Mouse (Mus musculus): ENCODE measurements around the gene Stag1. TPM values are rescaled to one million over a fixed set of nuclear protein-coding genes. Genes with fewer than 3 reads are reported as not detected.
A peak's percentile ranks its signal among the peaks of the same experiment; 100 is the strongest.

Stag1 gene
- polyA plus RNA-seq, 1 experiment from 2014 or later = 61.0 TPM

- H3K9ac ChIP-seq = no peak overlapping the region
- WGBS = 51% methylated on average over 3 of the region's 3 CpGs
- H3K4me3 ChIP-seq (replicated peaks) = no peak overlapping the region
- H3K4me1 ChIP-seq = peaks cover 19% of the 10 kb centered on the region
- H3K4me2 ChIP-seq = no peak overlapping the region
- H3K36me3 ChIP-seq (replicated peaks) = no peaks in the 10 kb centered on the region
- H3K9me3 ChIP-seq = no peaks in the 10 kb centered on the region
- H3K27ac ChIP-seq = peak overlapping the region; percentile 51
- peak; percentile 63; the same call in 1 of the 2 replicates for ATAC-seq (ENCODE audit: low FRiP score)
- no peaks in the 10 kb centered on the region for H3K27me3 ChIP-seq
These were observed 16.0 kb downstream of the Stag1 start for GRCm38 (mm10) chr9:100613501-100614071.

DNA sequence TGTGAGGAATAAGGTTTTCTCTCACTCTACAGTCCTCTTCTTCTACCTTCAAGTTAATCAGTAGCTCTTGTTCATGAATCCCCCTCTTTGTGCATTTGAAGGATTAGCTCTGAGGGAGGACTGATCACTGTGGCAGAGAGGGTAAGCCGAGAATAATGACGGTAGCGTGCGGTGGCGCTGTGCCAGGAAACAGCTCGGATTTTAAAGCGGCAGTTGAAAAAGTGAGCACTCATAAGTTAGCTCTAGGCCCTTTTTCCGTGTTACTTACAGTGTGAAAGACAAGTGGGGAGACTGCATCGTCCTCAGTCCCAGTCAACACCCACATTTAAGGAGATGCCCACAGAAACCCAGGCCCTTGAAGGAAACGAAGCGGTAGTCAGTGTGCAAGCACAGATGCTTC, 19.3 kb downstream of the Stag1 start:
- H3K27ac ChIP-seq = peak overlapping the region; percentile 83
- no peak overlapping the region for H3K4me3 ChIP-seq (replicated peaks)
- no peaks in the 10 kb centered on the region for H3K9me3 ChIP-seq
- H3K4me1 ChIP-seq = peaks cover 19% of the 10 kb centered on the region
- peak; percentile 71; the same call in 1 of the 2 replicates for ATAC-seq (ENCODE audit: low FRiP score)
- H3K4me2 ChIP-seq = peak overlapping the region; percentile 13; the same call in 1 of the 2 replicates
- WGBS = 17% methylated on average over 11 of the region's 11 CpGs
- no peaks in the 10 kb centered on the region for H3K36me3 ChIP-seq (replicated peaks)
- H3K27me3 ChIP-seq = no peaks in the 10 kb centered on the region
- 0 out of 2 replicates have a peak overlapping the region, but pooled peaks have one; percentile 8 for H3K9ac ChIP-seq

- WGBS = 80% methylated on average over 2 of the region's 2 CpGs
- Histone ChIP-seq H3K9me3 (no peaks in the 10 kb centered on the region), H3K27me3 (no peaks in the 10 kb centered on the region), H3K4me2 (no peak overlapping the region), H3K4me3 (replicated peaks) (no peak overlapping the region), H3K27ac (no peak overlapping the region), H3K9ac (no peak overlapping the region), H3K4me1 (no peaks in the 10 kb centered on the region), H3K36me3 (replicated peaks) (no peaks in the 10 kb centered on the region)
- no peak for ATAC-seq (ENCODE audit: low FRiP score)
These were observed 28.7 kb downstream of the Stag1 start for GRCm38 (mm10) chr9:100626258-100626657.

DNA sequence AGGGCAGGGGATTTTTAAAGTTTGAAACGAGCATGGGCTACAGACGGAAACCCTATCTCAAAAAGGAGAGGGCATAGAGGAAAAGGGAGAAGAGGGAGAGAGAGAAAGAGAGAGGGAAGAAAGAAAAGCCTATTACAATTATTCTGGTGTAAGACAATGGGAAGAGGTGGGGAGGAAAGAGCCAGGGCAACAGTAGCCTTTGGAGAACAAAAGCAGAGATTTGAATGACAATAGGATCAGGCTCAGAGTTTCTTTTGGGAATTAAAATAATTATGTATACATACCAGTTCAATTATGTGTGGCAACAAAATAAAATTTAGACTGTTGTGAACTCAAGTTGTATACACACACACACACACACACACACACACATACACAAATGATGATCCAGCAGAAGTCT, 43.2 kb downstream of the Stag1 start:
- Histone ChIP-seq H3K27me3 (no peaks in the 10 kb centered on the region), H3K4me2 (peak overlapping the region; percentile 58; the same call in 1 of the 2 replicates), H3K36me3 (replicated peaks) (no peaks in the 10 kb centered on the region), H3K9ac (0 out of 2 replicates have a peak overlapping the region, but pooled peaks have one; percentile 17), H3K4me1 (peaks cover 25% of the 10 kb centered on the region), H3K9me3 (no peaks in the 10 kb centered on the region), H3K4me3 (replicated peaks) (no peak overlapping the region), H3K27ac (no peak overlapping the region; the same call in 1 of the 2 replicates)
- WGBS = 38% methylated on average over 2 of the region's 2 CpGs
- ATAC-seq (ENCODE audit: low FRiP score) = no peak

DNA sequence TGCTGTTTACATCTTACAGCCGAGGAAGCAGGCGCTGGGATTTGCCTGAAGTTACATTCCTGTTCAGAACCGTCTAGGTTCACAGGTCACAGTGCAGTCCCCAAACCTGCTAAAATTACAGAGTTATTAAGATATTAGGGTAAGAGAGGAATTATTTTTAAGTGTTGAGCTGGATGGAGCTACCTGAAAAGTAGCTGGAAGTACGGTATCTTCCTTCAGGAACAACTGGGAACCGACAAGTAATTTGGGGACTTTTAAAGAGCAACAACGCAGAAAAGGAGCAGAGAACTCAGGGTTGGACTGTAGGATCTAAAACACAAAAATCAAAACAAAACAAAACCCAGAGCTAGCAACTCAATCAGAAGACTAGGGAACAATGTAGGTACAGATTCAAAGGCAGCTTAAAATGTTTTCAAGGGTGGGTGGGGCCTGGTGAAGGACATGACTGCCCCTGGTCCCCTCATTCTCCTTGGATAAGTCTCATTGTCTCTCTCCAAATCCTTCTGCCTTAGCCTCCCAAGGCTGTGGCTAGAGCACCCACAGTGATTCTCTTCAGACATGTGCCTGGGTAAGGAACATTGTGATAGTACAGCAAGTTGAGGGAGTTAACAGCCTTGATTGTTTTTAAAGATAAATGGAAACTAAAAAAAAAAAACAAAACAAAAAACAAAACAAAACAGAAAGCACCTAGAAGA, 43.9 kb downstream of the Stag1 start:
- Histone ChIP-seq H3K4me2 (peak overlapping the region; percentile 58), H3K36me3 (replicated peaks) (no peaks in the 10 kb centered on the region), H3K27ac (peak overlapping the region; percentile 73), H3K27me3 (no peaks in the 10 kb centered on the region), H3K9me3 (no peaks in the 10 kb centered on the region), H3K4me3 (replicated peaks) (0 out of 2 replicates have a peak overlapping the region, but pooled peaks have one; percentile 5), H3K9ac (peak overlapping the region; percentile 40), H3K4me1 (peaks cover 28% of the 10 kb centered on the region)
- WGBS = 15% methylated on average over 6 of the region's 6 CpGs
- ATAC-seq (ENCODE audit: low FRiP score) = no peak

GRCm38 (mm10) chr9:100642186-100642839, 44.7 kb downstream of the Stag1 start:
- Histone ChIP-seq H3K9me3 (no peaks in the 10 kb centered on the region), H3K4me2 (peak overlapping the region; percentile 58), H3K9ac (peak overlapping the region; percentile 67), H3K4me1 (peaks cover 30% of the 10 kb centered on the region), H3K27me3 (no peaks in the 10 kb centered on the region), H3K27ac (peak overlapping the region; percentile 99), H3K36me3 (replicated peaks) (no peaks in the 10 kb centered on the region), H3K4me3 (replicated peaks) (peak overlapping the region; percentile 83)
- ATAC-seq (ENCODE audit: low FRiP score) = no peak
- 2% methylated on average over 16 of the region's 16 CpGs for WGBS

GRCm38 (mm10) chr9:100642840-100643697, 45.5 kb downstream of the Stag1 start:
- Histone ChIP-seq H3K4me2 (peak overlapping the region; percentile 58), H3K36me3 (replicated peaks) (no peaks in the 10 kb centered on the region), H3K4me1 (peaks cover 30% of the 10 kb centered on the region), H3K9me3 (no peaks in the 10 kb centered on the region; the same call in 1 of the 2 replicates), H3K4me3 (replicated peaks) (peak overlapping the region; percentile 83), H3K9ac (peak overlapping the region; percentile 97), H3K27me3 (no peaks in the 10 kb centered on the region), H3K27ac (peak overlapping the region; percentile 99)
- under 1% methylated on average over 88 of the region's 97 CpGs for WGBS
- peak; percentile 97 for ATAC-seq (ENCODE audit: low FRiP score)

- H3K36me3 ChIP-seq (replicated peaks) = 0 out of 2 replicates have a peak, but pooled peaks cover 3% of the 10 kb centered on the region
- peak; percentile 62 for ATAC-seq (ENCODE audit: low FRiP score)
- H3K27ac ChIP-seq = peak overlapping the region; percentile 99
- H3K27me3 ChIP-seq = no peaks in the 10 kb centered on the region
- peak overlapping the region; percentile 97 for H3K9ac ChIP-seq
- peaks cover 30% of the 10 kb centered on the region for H3K4me1 ChIP-seq
- WGBS = 0% methylated on average over 42 of the region's 64 CpGs
- H3K4me2 ChIP-seq = peak overlapping the region; percentile 74
- H3K9me3 ChIP-seq = no peaks in the 10 kb centered on the region; the same call in 1 of the 2 replicates
- H3K4me3 ChIP-seq (replicated peaks) = peak overlapping the region; percentile 83
These were observed 46.6 kb downstream of the Stag1 start for GRCm38 (mm10) chr9:100644071-100644771.

- H3K9ac ChIP-seq = peak overlapping the region; percentile 29; the same call in 1 of the 2 replicates
- H3K4me3 ChIP-seq (replicated peaks) = peak overlapping the region; percentile 83
These were observed 47.7 kb downstream of the Stag1 start for GRCm38 (mm10) chr9:100645026-100645940.

GRCm38 (mm10) chr9:100646276-100646675, 48.7 kb downstream of the Stag1 start:
- Histone ChIP-seq H3K9ac (no peak overlapping the region), H3K4me3 (replicated peaks) (no peak overlapping the region), H3K9me3 (no peaks in the 10 kb centered on the region; the same call in 1 of the 2 replicates), H3K4me2 (no peak overlapping the region), H3K4me1 (peaks cover 18% of the 10 kb centered on the region), H3K27me3 (no peaks in the 10 kb centered on the region), H3K36me3 (replicated peaks) (0 out of 2 replicates have a peak, but pooled peaks cover 3% of the 10 kb centered on the region), H3K27ac (no peak overlapping the region)
- no peak for ATAC-seq (ENCODE audit: low FRiP score)
- 90% methylated on average over 2 of the region's 2 CpGs for WGBS

More at GRCm38 (mm10) chr9:100645026-100645940, 47.7 kb downstream of the Stag1 start:
- no peak overlapping the region for H3K27ac ChIP-seq
- peaks cover 28% of the 10 kb centered on the region for H3K4me1 ChIP-seq
- 26% methylated on average over 8 of the region's 8 CpGs for whole genome bisulfite sequencing
- H3K27me3 ChIP-seq = no peaks in the 10 kb centered on the region
- no peak for ATAC-seq (ENCODE audit: low FRiP score)
- H3K9me3 ChIP-seq = no peaks in the 10 kb centered on the region; the same call in 1 of the 2 replicates
- H3K36me3 ChIP-seq (replicated peaks) = 0 out of 2 replicates have a peak, but pooled peaks cover 3% of the 10 kb centered on the region
- peak overlapping the region; percentile 74 for H3K4me2 ChIP-seq

Measured in forebrain, embryonic 12.5 days (tissue).